Mouse (Mus musculus) MEL (cell line): ENCODE results near the gene Plekhf1.

ENCODE experiments used
- EP300 ChIP-seq, 2 experiments: IDR thresholded peaks; 2 replicates each; pipeline ENCODE4 v1.6.1; 2011; ENCODE audit warnings: improper control_type of control experiment in 2 of 2, low read length in 2 of 2, low read depth in 1 of 2, mild to moderate bottlenecking in 1 of 2
- MEF2A ChIP-seq: IDR thresholded peaks from 2 replicates; pipeline ENCODE4 v1.6.1; 2014; ENCODE audit warnings: low read depth, mild to moderate bottlenecking, inconsistent platforms, low read length, improper control_type of control experiment; ENCODE audit not compliant: poor library complexity, insufficient replicate concordance, severe bottlenecking; ENCODE audit errors: extremely low read depth

- TF ChIP-seq EP300 (IDR thresholded peaks at IDR 0.05; ENCODE audit: low read depth in 1 of 2, low read length in 2 of 2) (no peak), MEF2A (no peak)
Observed at GRCm38 (mm10) chr7:38181366-38181765, 46.5 kb downstream of the Plekhf1 start.
